Mouse (Mus musculus) cerebellum, postnatal 4 days (tissue): Measurements from ENCODE around the gene Ank3.
A peak's percentile ranks its signal among the peaks of the same experiment; 100 is the strongest.

Experiments
- DNase-seq, 2 experiments: peaks; one replicate each; pipeline ENCODE4 v3.0.0; 2022; ENCODE audit warnings: low spot score in 2 of 2, mixed read lengths in 1 of 2

Ank3 gene

GRCm38 (mm10) chr10:69716907-69717306 lies 318.3 kb downstream of the Ank3 start:
- no peak for DNase-seq

- DNase-seq = no peak
Observed at GRCm38 (mm10) chr10:69719421-69719820, 320.8 kb downstream of the Ank3 start.

- peak in 1 of 2 experiments; percentile 86 for DNase-seq
Observed at GRCm38 (mm10) chr10:69719901-69720415, 321.4 kb downstream of the Ank3 start.

- no peak for DNase-seq
Observed at GRCm38 (mm10) chr10:69720452-69720851, 321.9 kb downstream of the Ank3 start.

- DNase-seq = no peak
Observed at GRCm38 (mm10) chr10:69720899-69721490, 322.4 kb downstream of the Ank3 start.

- no peak for DNase-seq
Observed at GRCm38 (mm10) chr10:69724159-69724558, 325.6 kb downstream of the Ank3 start.

GRCm38 (mm10) chr10:69725078-69725477 lies 326.5 kb downstream of the Ank3 start:
- no peak for DNase-seq

GRCm38 (mm10) chr10:69726265-69726664 lies 327.7 kb downstream of the Ank3 start:
- no peak for DNase-seq

- DNase-seq = no peak
Observed at GRCm38 (mm10) chr10:69726806-69727205, 328.2 kb downstream of the Ank3 start.

GRCm38 (mm10) chr10:69728876-69729275 lies 330.3 kb downstream of the Ank3 start:
- no peak for DNase-seq

- DNase-seq = no peak
Observed at GRCm38 (mm10) chr10:69730351-69730871, 331.8 kb downstream of the Ank3 start.

- DNase-seq = no peak
Observed at GRCm38 (mm10) chr10:69731341-69731740, 332.8 kb downstream of the Ank3 start.

GRCm38 (mm10) chr10:69731863-69732262 lies 333.3 kb downstream of the Ank3 start:
- no peak for DNase-seq

- DNase-seq = no peak
Observed at GRCm38 (mm10) chr10:69736241-69736640, 337.7 kb downstream of the Ank3 start.

GRCm38 (mm10) chr10:69738741-69739271 lies 340.2 kb downstream of the Ank3 start:
- no peak for DNase-seq

GRCm38 (mm10) chr10:69742528-69742927 lies 344.0 kb downstream of the Ank3 start:
- no peak for DNase-seq

GRCm38 (mm10) chr10:69744181-69744580 lies 345.6 kb downstream of the Ank3 start:
- DNase-seq = peak in 1 of 2 experiments; percentile 53

GRCm38 (mm10) chr10:69744871-69745270 lies 346.3 kb downstream of the Ank3 start:
- no peak for DNase-seq

GRCm38 (mm10) chr10:69746322-69746721 lies 347.7 kb downstream of the Ank3 start:
- no peak for DNase-seq

- no peak for DNase-seq
Observed at GRCm38 (mm10) chr10:69746730-69747129, 348.2 kb downstream of the Ank3 start.

- DNase-seq = no peak
Observed at GRCm38 (mm10) chr10:69751416-69751815, 352.8 kb downstream of the Ank3 start.

- no peak for DNase-seq
Observed at GRCm38 (mm10) chr10:69753464-69753863, 354.9 kb downstream of the Ank3 start.

- no peak for DNase-seq
Observed at GRCm38 (mm10) chr10:69756956-69757672, 358.5 kb downstream of the Ank3 start.
